Mouse (Mus musculus): ENCODE measurements around the gene Rpp25.

Gene Rpp25

DNA sequence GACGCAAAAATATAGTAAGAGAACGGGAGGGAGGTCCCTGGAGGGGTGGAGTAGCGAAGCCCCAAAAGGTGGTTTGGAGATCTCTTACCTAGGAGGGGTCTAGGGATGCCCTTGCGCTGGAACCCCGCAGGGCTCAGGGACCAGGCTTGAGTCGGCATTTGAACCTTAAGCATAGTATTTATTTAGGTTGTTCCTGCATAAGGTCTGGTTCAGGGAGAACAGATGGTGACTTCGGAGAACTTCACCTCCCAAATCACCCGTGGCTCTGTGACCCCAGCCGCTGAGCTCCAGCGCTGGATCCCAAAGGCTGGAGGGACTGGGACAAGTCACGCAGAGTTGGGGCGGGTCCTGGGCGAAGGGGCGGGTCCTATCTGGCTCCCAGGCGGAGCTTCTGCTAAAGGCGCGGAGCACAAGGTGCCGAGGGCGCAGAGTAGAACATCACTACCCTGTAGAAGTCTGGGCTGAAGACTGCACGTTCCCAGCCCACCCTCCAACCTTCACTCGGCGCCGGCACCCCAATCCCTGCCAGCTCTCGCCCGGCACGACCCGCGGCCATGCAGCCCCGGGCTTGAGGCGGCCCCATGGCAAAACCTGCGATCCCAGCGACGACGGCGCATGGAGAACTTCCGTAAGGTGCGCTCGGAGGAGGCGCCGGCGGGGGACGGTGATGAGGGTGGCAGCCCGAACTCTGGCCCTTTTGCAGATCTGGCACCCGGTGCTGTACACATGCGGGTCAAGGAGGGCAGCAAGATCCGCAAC lies at the start of gene Rpp25:
Gene Rpp25, plus strand, starts transcription at position 405 of the 759 bp plus-strand sequence.
- DNase-seq, result peak; percentile 80 to 85

DNA sequence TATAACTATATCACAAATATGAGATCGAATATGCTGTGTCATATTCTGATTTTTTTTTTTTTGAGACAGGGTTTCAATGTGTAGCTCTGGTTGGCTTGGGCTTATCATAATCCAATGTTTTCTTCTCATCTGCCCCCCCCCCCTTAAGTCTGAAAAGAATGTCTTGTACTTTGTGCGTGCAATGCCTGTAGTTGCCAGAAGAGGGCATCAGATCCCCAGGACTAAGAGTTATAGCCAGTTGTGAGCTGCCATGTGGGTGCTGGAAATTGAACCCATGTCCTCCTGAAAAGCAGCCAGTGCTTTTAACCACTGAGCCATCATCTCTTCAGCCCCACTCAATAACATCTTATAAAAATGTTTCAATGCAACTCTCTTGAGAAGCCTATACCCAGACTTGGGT lies 44.1 kb upstream of the Rpp25 start:
- no peak for DNase-seq

DNA sequence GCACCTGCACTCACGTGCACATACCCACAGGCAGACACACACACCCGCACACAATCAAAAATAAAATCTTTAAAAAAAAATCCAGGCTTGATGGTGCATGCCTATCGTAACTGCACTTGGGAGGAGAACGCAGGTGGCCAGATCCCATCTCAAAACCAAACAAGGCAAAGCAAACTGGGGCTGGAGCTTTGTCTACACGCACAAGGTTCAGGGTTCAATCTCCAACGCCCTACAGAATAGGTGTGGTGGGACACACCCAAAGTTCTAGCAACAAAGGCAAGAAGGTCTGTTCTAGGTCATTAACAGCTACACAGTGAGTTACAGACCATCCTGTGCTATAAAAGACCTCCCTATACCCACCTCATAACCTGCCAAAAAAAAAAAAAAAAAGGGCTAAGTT lies 41.0 kb upstream of the Rpp25 start:
- DNase-seq, result no peak

DNA sequence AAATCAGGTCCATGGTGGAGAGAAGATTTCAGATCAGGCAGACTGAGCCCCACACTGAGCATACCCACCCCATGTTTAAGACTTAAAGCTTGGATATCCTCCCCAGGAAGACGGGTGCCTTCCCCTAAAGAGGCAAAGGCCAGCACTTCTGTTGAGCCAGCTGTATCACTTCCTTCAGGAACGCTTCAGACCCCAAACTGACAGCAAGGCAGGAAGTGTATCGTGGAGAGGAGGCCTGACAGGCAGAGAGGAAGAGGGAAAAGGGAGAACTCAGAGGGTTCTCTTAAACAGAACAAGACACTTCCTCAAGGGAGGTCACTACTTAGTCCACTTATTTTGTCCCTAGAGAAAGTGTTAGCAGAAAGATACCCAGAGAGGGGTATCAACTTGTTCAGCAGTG lies 37.7 kb upstream of the Rpp25 start:
- no peak for DNase-seq

DNA sequence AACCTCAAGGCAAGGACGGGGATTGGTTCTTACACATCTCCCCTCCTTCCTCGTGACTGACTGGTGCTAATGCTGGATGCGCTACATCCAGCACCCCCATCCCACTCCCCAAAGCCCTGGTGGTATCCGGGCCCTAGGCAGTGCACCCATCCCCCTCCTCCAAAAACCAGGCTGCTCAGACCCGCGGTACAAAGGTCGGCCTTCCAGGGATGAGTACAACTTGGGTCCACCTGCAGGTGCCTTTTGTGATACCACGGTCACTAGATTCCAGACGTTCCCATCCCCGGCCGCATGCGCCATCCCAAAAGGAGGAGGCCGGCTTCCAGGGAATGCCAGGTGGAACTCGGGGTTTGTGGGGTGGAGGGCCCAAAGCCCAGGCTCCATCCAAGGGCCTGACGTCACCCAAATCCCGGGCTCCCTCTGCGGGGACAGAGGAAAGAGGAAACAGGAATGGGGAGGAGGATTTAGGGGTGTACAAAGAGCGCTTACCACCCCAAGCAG lies 36.5 kb upstream of the Rpp25 start:
- peak; percentile 48 to 61 for DNase-seq

DNA sequence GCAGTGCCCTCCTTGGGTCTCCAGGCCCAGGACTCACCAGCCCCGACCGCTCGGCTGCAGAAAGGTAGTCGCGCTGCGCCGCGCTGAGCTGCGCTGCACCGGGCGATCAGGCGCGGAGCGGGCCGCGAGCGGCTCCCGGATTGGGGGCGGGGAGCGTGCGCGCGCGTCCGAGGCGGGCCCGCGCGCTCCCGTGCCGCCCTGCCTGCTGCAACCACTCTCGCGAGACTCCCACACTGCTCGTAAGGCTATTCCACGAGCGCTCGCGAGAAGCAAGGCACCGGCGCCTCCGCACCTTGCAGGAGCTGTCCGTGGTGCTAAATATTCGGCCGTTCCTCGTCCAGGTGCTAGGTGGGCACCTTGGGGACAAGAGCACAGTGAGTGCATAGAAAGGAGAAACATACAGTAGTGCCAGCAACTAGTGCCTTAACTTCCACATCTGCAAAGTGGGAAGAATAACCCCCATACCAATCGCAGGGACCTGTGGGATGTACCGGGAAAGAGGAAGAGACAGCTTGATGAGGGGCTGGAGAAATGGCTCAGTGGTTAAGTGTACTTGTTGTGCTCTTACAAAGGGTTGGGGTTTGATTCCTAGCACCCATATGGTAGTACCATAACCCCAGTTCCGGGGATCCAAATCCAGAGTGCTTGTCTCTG lies 35.8 kb upstream of the Rpp25 start, which contains the start of gene Scamp5:
Gene Scamp5, minus strand, starts transcription at position 165 of the 654 bp plus-strand sequence.
- DNase-seq, result peak; percentile 94 to 97

DNA sequence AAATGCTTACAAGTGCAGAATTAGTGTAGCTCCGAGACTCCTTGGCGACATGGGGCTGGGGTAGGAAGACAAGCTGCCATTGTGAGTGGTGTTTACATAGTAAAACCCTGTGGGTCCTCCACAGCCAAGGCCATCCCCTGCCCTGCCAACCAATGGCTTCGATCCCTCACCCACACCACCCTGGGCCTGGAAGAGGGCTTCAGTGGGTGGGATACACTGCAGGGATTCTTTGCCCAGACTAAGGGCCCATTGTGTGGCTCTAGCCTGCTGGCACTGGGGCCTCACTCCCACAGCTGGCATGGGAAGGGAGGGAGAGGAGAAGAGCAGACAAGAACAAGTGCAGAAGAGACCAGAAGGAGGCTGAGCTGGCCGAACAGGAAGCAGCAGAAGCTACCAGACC lies 34.9 kb upstream of the Rpp25 start:
- DNase-seq, result no peak

DNA sequence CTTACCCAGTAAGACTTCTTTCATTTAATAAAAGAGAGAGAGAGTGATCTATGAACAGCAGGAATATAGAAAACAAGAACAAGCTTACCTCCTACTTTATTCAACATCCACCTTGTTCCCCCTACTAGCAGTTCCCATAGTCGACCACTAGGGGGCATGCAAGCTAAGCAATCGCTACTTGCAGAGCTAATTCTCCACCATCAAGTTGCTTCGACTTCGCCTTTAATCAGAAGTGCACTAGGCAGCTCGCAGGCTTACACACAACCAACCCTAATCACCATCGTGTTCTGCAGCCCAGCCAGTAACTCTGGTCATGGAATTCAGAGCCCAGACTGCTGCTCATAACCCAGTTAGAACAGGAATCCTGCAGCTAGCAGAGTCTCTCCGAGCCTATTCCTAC lies 18.1 kb upstream of the Rpp25 start:
- DNase-seq, result peak; percentile 89 to 91

DNA sequence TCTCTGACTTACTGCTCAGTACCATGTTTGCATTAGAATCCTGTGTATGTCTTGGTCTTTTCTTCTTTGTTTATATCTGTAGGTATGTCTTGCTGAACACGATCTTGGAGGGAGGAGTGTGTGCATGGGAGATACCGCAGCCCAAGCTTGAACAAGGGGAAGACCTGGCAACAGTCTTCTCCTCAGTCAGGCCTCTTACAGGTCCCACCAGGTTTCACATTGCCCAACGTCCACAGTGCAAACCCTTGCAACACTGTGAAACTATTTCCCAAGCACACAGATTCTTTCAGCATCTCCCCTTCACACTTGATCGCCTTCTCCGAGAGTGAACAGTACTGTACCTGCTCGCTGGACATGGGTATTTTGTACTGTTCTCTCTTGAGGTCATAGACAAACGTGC lies 16.0 kb upstream of the Rpp25 start:
- DNase-seq, result no peak

DNA sequence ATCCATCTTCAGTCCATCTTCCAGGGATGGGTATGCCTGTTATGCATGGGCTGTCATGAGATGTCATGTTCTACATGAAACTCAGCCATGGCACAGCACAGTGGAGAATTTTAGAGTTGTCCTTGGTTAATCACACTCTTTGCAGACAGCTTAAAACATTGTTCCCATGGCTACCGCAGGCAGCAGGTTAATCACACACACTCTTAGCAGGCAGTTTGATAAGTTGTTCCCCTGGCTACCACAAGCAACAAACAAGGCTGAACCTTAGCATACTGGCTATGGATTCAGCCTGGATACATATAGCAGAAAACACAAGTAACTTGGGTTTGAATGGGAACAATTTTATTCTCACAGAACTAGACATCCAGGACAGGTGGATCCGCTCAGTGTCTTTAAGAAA lies 10.3 kb upstream of the Rpp25 start:
- DNase-seq, result no peak

DNA sequence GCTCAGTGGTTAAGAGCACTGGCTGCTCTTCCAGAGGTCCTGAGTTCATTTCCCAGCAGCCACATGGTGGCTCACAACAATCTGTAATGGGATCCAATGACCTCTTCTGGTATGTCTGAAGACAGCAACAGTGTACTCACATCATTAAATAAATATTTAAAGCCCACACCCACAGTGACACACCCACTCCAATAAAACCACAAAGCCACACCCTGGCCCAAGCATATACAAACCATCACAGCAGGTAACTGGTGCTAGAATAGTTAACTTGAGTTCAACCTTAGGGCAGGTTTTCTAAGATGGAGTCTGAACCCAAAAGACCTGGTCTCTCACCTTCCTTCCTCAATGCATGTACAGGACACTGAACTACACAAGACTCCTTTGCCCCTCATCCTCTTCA lies 8.9 kb upstream of the Rpp25 start:
- DNase-seq, result no peak

DNA sequence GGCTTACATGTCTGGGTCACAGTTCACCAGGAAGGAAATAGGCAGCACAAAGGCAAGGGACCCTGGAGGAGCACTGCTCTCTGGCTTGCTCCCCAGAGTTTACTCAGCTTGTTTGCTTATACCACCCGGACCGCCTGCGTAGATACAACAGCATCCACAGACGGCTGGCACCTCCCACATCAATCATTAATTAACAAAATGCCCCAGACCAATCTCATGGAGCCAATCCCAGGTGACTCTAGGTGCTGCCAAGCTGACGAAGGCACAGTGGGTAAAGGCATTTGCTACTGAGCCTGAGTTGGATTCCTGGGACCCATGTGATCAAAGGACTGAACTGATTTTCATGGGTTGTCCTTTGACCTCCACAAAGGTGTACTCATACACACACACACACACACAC lies 6.6 kb upstream of the Rpp25 start:
- no peak for DNase-seq

DNA sequence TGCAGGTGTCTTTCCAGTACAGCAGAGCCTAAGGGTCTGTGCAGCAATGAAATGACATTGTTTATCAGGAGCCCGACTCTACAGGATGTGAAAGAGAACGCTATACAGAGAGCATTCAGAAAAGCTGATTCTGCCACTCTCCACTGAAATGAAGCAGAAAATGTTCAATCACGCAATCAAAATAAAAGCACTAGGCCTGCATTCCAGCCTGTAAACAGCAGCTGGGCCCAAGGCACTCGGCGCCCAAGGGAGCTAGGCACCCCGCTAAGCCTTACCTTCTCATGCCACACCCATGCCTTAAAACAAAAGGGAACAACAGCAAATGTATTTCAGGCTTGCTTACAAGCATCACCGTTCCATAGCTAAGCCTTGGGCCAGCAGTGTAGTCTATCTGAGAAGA lies 5.3 kb upstream of the Rpp25 start:
- DNase-seq, result no peak

DNA sequence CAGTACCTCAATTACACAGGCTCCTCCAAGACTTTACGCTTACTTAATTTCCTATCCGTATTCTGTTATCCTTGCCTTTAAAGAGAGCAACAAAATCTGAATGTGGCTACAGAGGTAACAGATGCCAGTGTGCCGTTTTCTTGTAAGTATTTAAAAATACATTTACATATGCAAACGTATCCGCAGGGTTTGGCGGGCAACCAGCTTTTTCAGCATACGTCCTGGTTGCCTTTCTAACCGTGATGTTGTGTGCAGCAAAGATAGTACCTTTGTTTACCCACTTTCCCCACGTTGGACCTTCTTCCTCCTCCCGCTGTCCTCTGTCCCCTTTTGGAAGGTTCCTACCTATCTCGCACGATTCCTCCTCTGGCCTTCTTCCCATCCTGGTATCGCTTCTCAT lies 2.4 kb upstream of the Rpp25 start:
- no peak for DNase-seq

DNA sequence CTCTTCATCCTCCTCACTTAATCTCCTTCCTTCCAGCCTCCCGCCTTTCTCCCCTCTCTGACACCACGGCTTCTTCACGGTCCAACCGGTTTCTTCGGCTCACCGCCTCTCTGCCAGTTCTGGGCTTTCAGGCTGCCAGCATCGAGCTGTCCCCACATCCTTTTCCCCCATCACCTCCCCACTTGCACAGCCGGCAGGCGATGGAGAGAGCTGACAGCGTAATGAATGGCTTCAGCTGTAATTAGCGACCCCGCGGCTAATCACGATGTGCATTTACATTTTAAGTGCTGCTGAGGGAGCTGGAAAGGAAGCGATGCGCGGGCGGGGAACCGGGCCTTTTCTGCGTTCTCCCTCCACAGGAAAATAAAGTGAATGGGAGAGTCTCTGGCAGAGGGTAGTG lies 2.0 kb upstream of the Rpp25 start:
- peak; percentile 48 to 62 for DNase-seq

DNA sequence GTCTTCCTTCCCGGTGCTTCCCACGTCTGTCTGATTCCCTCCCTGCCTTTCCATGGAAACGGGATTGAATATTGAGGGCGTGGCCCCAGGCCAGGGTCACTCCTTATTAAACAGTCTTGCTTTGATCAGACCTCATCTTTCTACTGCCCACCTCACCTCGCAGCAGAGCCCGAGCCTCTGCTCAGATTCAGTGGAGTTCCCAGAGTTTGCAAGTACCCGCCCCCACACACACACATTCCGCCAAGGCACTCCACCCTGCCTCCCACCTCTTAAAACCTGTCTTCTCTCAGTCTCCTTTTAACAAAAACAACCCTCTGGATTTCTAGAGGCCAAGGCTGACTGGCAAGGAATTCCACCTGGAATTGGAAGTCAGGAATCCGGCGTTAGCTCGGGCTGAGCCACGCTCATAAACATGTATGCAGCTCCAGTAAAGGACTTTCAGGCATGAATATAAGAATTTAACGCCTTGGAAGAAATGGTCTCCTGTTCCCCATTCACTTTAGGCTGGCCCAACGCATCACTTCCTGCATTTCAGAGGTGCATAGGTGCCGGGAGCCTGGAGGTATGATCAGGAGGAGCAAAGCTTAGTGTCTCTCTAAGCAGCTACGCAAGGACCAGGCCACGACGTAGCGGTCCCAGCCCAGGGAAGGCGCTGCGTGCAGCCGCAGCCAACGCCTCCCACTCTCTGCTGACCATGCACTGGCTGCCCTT lies 760 bp upstream of the Rpp25 start:
- peak; percentile 38 to 63 for DNase-seq

DNA sequence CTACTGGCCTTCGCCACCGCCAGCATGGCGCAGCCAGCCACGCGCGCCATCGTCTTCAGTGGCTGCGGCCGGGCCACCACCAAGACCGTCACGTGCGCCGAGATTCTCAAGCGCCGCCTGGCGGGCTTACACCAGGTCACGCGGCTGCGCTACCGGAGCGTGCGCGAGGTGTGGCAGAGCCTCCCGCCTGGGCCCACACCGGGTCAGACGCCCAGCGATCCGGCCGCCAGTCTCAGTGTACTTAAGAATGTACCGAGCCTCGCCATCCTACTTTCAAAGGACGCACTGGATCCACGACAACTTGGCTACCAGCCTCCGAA lies 515 bp downstream of the Rpp25 start:
- DNase-seq, result peak; percentile 74 to 83

DNA sequence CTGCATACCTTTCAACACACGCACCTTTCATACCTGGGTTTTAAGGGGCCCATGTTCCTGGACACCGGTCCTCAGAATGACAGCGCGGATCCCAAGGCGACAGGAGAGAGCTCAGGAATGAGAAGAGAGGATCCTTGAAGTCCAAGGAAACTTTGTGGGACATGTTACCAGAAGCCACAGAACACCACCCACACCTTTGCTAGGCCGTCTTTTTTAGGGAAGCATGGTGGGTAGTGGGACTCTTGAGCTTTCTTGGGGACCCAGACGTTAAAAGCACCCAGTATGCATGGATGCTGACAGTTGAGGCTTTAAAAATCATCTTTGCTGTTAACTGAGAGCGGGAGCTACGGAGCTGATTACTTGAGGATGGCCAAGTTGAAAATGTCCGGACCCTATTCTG lies 1.1 kb downstream of the Rpp25 start:
- no peak for DNase-seq

DNA sequence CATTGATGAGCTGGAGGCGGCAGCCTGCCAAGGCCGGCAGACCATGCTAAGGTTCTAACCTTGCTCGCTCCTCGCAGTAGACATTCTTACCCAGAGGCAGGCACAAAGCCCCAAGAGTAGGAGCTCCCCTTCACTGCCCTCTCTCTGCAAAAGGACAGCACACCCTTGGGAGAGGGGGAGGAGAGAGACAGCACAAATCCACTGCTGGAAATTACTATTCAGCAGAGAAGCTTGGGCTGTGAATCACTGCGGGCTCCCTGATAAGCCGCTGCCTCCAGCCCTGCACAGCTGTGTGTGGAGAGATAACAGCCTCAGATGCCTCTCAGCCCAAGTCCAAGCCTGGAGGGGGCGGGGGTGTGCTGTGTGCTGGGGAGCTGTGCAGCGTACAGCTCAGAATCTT lies 1.9 kb downstream of the Rpp25 start:
- DNase-seq, result peak; percentile 71 to 78

DNA sequence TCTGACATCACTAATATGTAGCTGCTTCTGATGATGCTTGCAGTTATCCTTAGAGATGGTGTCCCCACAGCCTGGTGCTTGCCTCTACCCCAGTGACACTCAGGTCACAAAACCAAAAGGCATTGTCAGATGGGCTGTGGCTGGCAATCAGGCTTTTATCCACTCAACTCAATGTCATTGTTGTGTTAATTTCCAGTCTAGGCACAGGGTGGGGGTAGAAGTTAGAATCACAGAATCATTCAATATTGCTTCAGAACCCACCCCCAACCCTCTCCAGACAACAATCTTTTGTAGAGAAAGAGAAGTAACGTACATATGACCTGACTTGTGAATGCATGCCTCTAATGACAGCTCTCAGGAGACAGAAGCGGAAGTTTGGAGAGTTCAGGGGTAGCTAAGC lies 6.8 kb downstream of the Rpp25 start:
- no peak for DNase-seq

DNA sequence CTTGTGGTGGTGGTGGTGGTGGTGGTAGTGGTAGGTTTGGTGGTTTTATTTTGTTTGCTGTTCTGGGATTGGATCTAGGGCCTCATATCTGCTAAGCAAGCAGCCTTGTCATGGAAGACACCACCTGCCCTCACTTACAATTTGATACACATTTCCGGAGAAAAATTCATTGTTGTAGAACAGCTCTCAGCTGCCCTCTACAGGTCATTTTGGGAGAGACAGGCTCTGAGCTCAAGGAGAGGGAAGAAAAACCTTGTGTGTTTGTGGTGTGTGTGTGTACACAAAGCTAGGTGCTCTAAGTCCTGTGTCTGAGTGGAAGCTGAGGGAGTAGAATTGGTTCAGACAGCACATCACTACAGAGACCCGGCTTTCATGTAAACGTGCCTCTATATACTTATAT lies 13.3 kb downstream of the Rpp25 start:
- peak; percentile 76 to 79 for DNase-seq

DNA sequence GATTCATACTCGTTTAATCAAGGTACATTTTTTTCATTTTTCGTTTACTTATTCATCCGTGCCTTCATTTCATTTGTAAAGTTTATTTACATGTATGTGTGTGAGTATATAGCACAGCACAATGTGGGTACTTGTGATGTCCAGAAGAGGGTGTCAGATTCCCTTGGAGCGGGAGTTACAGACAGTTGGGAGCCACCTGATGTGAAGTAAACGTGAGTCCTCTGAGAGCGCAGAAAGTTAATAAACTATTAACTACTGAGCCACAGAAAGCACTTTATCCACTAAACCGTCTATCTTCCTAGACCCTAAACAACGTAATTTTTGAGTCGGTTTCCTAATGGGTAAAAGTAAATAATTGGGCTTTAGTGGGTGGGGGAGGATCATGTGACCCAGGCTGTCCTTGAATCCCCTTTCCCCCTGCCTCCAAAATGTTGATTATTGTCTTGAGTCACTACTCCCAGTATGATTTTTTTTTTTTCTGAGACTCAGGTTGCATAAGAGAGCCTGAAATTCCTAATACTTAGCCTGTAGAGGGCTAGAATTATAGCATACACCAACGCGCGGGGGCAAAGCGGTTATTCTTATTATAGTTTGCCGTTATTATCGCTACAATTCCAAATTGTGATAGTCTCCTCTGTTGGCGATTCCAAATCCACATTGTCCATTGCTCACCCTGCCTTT lies 16.7 kb downstream of the Rpp25 start:
- no peak for DNase-seq
